In genomic region chr5:66750641-66751040, GRCm38 (mm10) we compare ENCODE assay signal across 15 mouse cellular contexts. TPM values are rescaled to one million over a fixed set of nuclear protein-coding genes. Genes with fewer than 3 reads are reported as not detected.
DNase-seq lines count a peak whose midpoint lies in the region; ATAC-seq lines count a peak whose summit lies in the region.
"Had no signal": no experiment of that assay in that cellular context is flagged by ENCODE, and none has a peak within 500 bp of the region (broad histone marks: within the 10 kb centered on the region; RNA-seq: fewer than 3 reads in every experiment).

No protein-coding gene starts in this region.

- no peak overlapping the region for H3K4me2 ChIP-seq in hindbrain, embryonic 15.5 days
- no peak overlapping the region for H3K4me2 ChIP-seq in hindbrain, embryonic 12.5 days (replicated peaks)
- no peak overlapping the region for H3K4me2 ChIP-seq in forebrain, embryonic 15.5 days (replicated peaks)
- H3K4me2 ChIP-seq: embryonic facial prominence, embryonic 12.5 days; heart, embryonic 15.5 days; liver, embryonic 11.5 days had no signal

- DNase-seq in cerebellum, adult 18-20 months = peak; percentile 42 to 56
- no peak for DNase-seq in cerebellum, adult 11 months
- DNase-seq in Muller cell, postnatal 12 days (ENCODE audit: inconsistent ontology term) = peak; percentile 37
- DNase-seq in thymus, postnatal 14 days = no peak
- DNase-seq: kidney, adult 11 months; lung, postnatal 4 days had no signal

- peaks cover 38% of the 10 kb centered on the region for H3K4me1 ChIP-seq in hindbrain, embryonic 15.5 days (replicated peaks)
- H3K4me1 ChIP-seq in hindbrain, embryonic 12.5 days = peaks cover 29% of the 10 kb centered on the region
- H3K4me1 ChIP-seq in forebrain, embryonic 15.5 days = peaks cover 46% of the 10 kb centered on the region

- H3K36me3 ChIP-seq in hindbrain, embryonic 15.5 days = no peaks in the 10 kb centered on the region
- no peaks in the 10 kb centered on the region for H3K36me3 ChIP-seq in hindbrain, embryonic 12.5 days
- no peaks in the 10 kb centered on the region for H3K36me3 ChIP-seq in forebrain, embryonic 15.5 days
- H3K36me3 ChIP-seq: embryonic facial prominence, embryonic 12.5 days; heart, embryonic 15.5 days had no signal

- H3K27me3 ChIP-seq in hindbrain, embryonic 15.5 days = no peaks in the 10 kb centered on the region
- no peaks in the 10 kb centered on the region for H3K27me3 ChIP-seq in hindbrain, embryonic 12.5 days
- no peaks in the 10 kb centered on the region for H3K27me3 ChIP-seq in forebrain, embryonic 15.5 days
- H3K27me3 ChIP-seq: Patski had no signal

- no peaks in the 10 kb centered on the region for H3K9me3 ChIP-seq in hindbrain, embryonic 15.5 days
- H3K9me3 ChIP-seq in hindbrain, embryonic 12.5 days (replicated peaks) = no peaks in the 10 kb centered on the region
- no peaks in the 10 kb centered on the region for H3K9me3 ChIP-seq in forebrain, embryonic 15.5 days
- H3K9me3 ChIP-seq: embryonic facial prominence, embryonic 12.5 days; heart, embryonic 15.5 days had no signal

- peak overlapping the region; percentile 31; the same call in 1 of the 2 replicates for H3K27ac ChIP-seq in hindbrain, embryonic 15.5 days (replicated peaks)
- no peak overlapping the region; the same call in 1 of the 2 replicates for H3K27ac ChIP-seq in hindbrain, embryonic 12.5 days
- peak overlapping the region; percentile 70 for H3K27ac ChIP-seq in forebrain, embryonic 15.5 days (replicated peaks)
- H3K27ac ChIP-seq: embryonic facial prominence, embryonic 12.5 days; heart, embryonic 15.5 days had no signal

- no peak for ATAC-seq in hindbrain, embryonic 15.5 days (ENCODE audit: low FRiP score, low read depth)
- ATAC-seq in hindbrain, embryonic 12.5 days (ENCODE audit: low FRiP score) = no peak
- ATAC-seq in forebrain, embryonic 15.5 days (replicated peaks) = no peak
- no peak for ATAC-seq in inflammation-experienced regulatory T-cells, adult 6 months
- ATAC-seq: Patski had no signal

- H3K9ac ChIP-seq in hindbrain, embryonic 15.5 days = no peak overlapping the region
- H3K9ac ChIP-seq in hindbrain, embryonic 12.5 days = no peak overlapping the region
- H3K9ac ChIP-seq in forebrain, embryonic 15.5 days (replicated peaks) = no peak overlapping the region
- H3K9ac ChIP-seq: embryonic facial prominence, embryonic 12.5 days; heart, embryonic 15.5 days had no signal

- H3K4me3 ChIP-seq in hindbrain, embryonic 15.5 days = no peak overlapping the region
- H3K4me3 ChIP-seq in hindbrain, embryonic 12.5 days = no peak overlapping the region
- H3K4me3 ChIP-seq in forebrain, embryonic 15.5 days = no peak overlapping the region
- H3K4me3 ChIP-seq: embryonic facial prominence, embryonic 12.5 days; heart, embryonic 15.5 days had no signal

- WGBS in hindbrain, embryonic 15.5 days = 57% methylated on average over 7 of the region's 7 CpGs
- WGBS in hindbrain, embryonic 12.5 days = 70% methylated on average over 7 of the region's 7 CpGs
- 50% methylated on average over 7 of the region's 7 CpGs for WGBS in forebrain, embryonic 15.5 days

RNA-seq across cellular contexts. Expression of gene Limch1, which starts 5.0 kb away (rescaled TPM):
- polyA plus RNA-seq in hindbrain, embryonic 15.5 days (2015; fragmentation: Nextera tagmentation; extraction: Ambion mirVana) = 49.3 and 50.7 TPM in 2 replicates
- 64.0 and 64.9 TPM in 2 replicates for polyA plus RNA-seq in hindbrain, embryonic 12.5 days (2016; fragmentation: Nextera tagmentation; extraction: Ambion mirVana)
- 84.3 and 85.1 TPM in 2 replicates for polyA plus RNA-seq in forebrain, embryonic 15.5 days (2015; fragmentation: Nextera tagmentation; extraction: Ambion mirVana)
- under 1 TPM in 1 of 3 experiments, not detected in 2; 0.45 TPM for polyA plus RNA-seq in inflammation-experienced regulatory T-cells, adult 6 months (2017; shearing (Covaris generic))
- polyA plus RNA-seq: C2C12 had no signal

Comparison
In these comparisons a context has a peak if more than half of its experiments do, and no peak if none do; other contexts are left out.
1. DNase-seq: peak in cerebellum, adult 18-20 months (2 of 2) and Muller cell, postnatal 12 days (single experiment); none in cerebellum, adult 11 months (single experiment) and thymus, postnatal 14 days (single experiment).
2. RNA of gene Limch1, which starts 5.0 kb away (polyA plus RNA-seq): 84.3 to 85.1 TPM in forebrain, embryonic 15.5 days, 64.0 to 64.9 TPM in hindbrain, embryonic 12.5 days and 49.3 to 50.7 TPM in hindbrain, embryonic 15.5 days; 0.45 TPM in inflammation-experienced regulatory T-cells, adult 6 months; every median in the first group is over 10 times any median in the second.